Mouse (Mus musculus) olfactory bulb, adult 2 months (tissue): Measurements from ENCODE around the gene Tnnc2. TPM values are rescaled to one million over a fixed set of nuclear protein-coding genes. Genes with fewer than 3 reads are reported as not detected.

Source experiments
- H3K27ac ChIP-seq: fragments of 200-500 bp; 2 replicates; pipeline ENCODE4 v1.5.1; 2012; ENCODE audit warnings: low read depth, low read length; ENCODE audit not compliant: insufficient read depth
- H3K4me1 ChIP-seq: fragments of 200-500 bp; 2 replicates; pipeline ENCODE4 v1.6.1; 2012; ENCODE audit warnings: low read length; ENCODE audit not compliant: control insufficient read depth, insufficient read depth
- H3K4me3 ChIP-seq: fragments of 200-500 bp; 2 replicates; pipeline ENCODE4 v1.5.1; 2012; ENCODE audit warnings: mild to moderate bottlenecking, low read depth, low read length, moderate library complexity; ENCODE audit not compliant: insufficient read depth
- CTCF ChIP-seq: fragments of 200-500 bp; IDR thresholded peaks from 2 replicates; pipeline ENCODE4 v1.5.1; 2012; ENCODE audit warnings: low read depth, mild to moderate bottlenecking, low read length, moderate library complexity; ENCODE audit not compliant: insufficient read depth
- POLR2A ChIP-seq: fragments of 200-500 bp; IDR thresholded peaks from 2 replicates; pipeline ENCODE4 v1.6.1; 2012; ENCODE audit warnings: mild to moderate bottlenecking, low read depth, low read length, moderate library complexity; ENCODE audit not compliant: insufficient read depth
- WGBS: fragments of 180-500 bp; shearing (Covaris S2); methylation state at CpG from one replicate; pipeline ENCODE4 v1.1.7; 2018; 5-methylcytosine and 5-hydroxymethylcytosine counted together
- polyA plus RNA-seq: library from polyadenylated mRNA; stranded (reverse); fragments of >200 nt; gene quantifications from 2 replicates; pipeline ENCODE4 v1.2.4, GENCODE M21; 2012; ENCODE audit warnings: low replicate concordance; ENCODE audit not compliant: missing spikeins, insufficient read depth, insufficient read length

Gene Tnnc2
- polyA plus RNA-seq = not detected in 2 replicates

DNA sequence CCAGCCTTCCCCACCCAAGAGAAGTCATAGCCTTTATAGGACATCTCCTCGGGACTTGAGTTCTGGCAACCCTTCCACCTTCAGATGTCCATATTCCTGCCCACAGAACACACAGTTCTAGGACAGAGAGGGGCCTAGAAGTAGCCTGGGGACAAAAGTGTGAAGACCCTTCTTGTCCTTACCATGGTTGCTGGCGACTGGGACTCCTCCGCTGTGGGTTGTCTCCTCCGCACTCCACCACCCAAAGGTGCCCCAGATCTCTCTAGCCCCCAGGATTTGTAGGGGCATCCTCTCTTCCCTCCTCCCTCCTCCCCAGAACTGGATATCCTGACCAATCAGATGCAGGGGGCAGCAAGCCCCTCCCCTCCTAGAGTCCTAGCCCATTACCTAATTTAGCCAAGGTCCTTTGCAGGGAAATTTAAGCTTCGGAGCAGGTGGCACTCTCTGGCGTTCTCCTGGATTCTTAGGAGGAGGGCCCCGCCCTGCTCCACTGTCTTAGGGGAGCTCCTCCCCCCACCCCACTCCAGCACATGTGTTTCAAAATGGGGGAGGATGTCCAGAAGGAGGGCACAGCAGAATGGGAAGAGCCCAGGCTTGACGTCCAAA, at the start of gene Tnnc2:
TSS of gene Tnnc2 (minus strand) at position 487 of the 606 bp plus-strand sequence.
- Histone ChIP-seq H3K4me1 (0 out of 2 replicates have a peak, but pooled peaks cover 5% of the 10 kb centered on the region), H3K4me3 (no peak within 1 kb of the TSS), H3K27ac (no peak within 1 kb of the TSS)
- no peak for TF ChIP-seq CTCF
- no peak for TF ChIP-seq POLR2A
- WGBS = 72% methylated on average over 8 of the region's 8 CpGs

DNA sequence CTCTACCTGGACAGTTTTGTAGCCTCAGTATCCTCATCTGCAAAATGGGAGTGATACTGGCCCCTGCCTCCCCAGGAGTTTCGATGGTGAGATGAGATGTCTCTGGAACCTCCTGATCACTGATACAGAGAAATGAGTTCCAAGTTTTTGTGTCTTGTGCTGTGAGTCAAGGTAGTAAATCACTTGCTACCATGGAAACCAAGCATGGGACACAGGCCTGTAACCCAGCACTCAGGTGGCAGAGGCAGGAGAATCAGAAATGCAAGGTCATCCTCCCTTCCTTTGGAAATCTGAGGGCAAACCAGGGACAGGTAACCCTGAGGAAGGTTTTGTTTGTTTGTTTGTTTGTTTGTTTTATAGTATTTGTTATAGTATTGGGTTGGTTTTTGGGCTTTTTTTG, 49.3 kb upstream of the Tnnc2 start:
- H3K4me1 ChIP-seq = peaks cover 34% of the 10 kb centered on the region
- H3K4me3 ChIP-seq = no peak overlapping the region
- TF ChIP-seq POLR2A (no peak), CTCF (no peak)
- 92% methylated on average over 1 of the region's 1 CpGs for WGBS
- no peak overlapping the region for H3K27ac ChIP-seq

GRCm38 (mm10) chr2:164828437-164828836, 48.7 kb upstream of the Tnnc2 start, which contains the start of gene Spata25:
Spata25 (minus strand) TSS chr2:164828537.
- H3K27ac ChIP-seq = no peak within 1 kb of the TSS
- WGBS = 83% methylated on average over 6 of the region's 6 CpGs
- TF ChIP-seq POLR2A (no peak), CTCF (no peak)
- no peak within 1 kb of the TSS for H3K4me3 ChIP-seq
- peaks cover 34% of the 10 kb centered on the region for H3K4me1 ChIP-seq

DNA sequence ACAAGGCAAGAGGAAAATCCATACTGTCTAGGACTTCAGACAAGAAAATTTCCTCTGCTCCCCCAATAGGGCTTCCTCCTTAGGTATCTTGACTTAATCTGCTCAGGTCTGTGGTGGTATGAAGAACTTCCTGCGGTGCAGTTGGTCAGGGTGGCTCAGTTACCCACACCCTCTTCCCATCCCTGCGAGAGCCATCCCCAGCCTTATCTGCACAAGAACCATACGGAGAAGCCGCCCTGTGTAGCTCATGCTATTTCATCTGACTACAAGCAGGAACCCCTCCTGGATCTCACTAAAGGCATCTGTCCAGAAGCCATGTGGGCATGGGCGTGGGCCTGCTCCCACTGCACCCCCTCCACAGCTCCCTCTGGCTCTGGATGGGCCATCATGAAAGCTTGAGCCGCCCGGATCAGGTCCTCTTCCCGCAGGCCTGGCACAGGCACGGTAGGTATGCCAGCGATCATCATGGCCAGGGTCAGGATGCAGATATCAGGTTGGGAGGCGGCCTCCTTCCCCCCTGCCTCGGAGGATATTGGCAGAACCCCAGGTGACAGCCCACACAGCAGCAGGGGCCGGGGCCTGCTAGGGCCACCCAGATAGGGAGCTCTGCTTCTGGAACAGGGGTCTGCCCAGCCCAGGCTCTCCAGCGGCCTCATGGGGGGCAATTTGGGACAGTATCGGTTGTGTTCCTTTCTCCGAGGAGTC, 47.5 kb upstream of the Tnnc2 start:
- Histone ChIP-seq H3K4me3 (no peak overlapping the region), H3K27ac (no peak overlapping the region), H3K4me1 (peaks cover 25% of the 10 kb centered on the region)
- WGBS = 85% methylated on average over 16 of the region's 16 CpGs
- TF ChIP-seq CTCF (no peak), POLR2A (no peak)

- Histone ChIP-seq H3K4me3 (no peak overlapping the region), H3K27ac (no peak overlapping the region), H3K4me1 (peaks cover 25% of the 10 kb centered on the region)
- TF ChIP-seq CTCF = no peak
- TF ChIP-seq POLR2A = no peak
- WGBS = 94% methylated on average over 17 of the region's 17 CpGs
Measured at GRCm38 (mm10) chr2:164825521-164825920, 45.8 kb upstream of the Tnnc2 start.

GRCm38 (mm10) chr2:164823969-164824368, 44.2 kb upstream of the Tnnc2 start:
- Histone ChIP-seq H3K4me1 (peaks cover 25% of the 10 kb centered on the region), H3K27ac (no peak overlapping the region), H3K4me3 (no peak overlapping the region)
- TF ChIP-seq CTCF (no peak), POLR2A (no peak)
- 87% methylated on average over 4 of the region's 4 CpGs for WGBS

DNA sequence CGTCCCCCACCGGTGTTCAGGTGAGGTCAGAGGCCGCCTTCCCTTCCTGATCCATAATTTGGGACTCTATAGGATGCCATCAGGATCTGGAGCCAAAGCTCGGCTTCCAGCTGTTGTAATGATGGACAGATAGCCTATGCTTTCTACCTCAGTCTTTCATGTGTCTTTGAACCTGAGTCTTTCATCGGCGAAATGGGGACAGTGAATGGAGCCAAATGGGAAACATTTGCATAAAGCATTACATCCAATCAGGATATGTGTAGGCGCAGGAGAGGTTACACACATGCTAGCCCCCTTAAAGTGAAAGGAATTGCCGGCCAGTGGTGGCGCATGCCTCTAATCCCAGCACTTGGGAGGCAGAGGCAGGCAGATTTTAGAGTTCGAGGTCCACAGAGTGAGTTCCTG, 43.4 kb upstream of the Tnnc2 start:
- H3K4me1 ChIP-seq = peaks cover 25% of the 10 kb centered on the region
- WGBS = under 1% methylated on average over 10 of the region's 10 CpGs
- peak overlapping the region; percentile 40 for H3K27ac ChIP-seq
- peak overlapping the region; percentile 55 for H3K4me3 ChIP-seq
- TF ChIP-seq POLR2A (no peak), CTCF (no peak)

GRCm38 (mm10) chr2:164822636-164823165, 42.9 kb upstream of the Tnnc2 start, which contains the start of gene Zswim1:
Zswim1 (plus strand) TSS chr2:164822686.
- Histone ChIP-seq H3K4me3 (peak within 1 kb of the TSS; percentile 55), H3K4me1 (peaks cover 25% of the 10 kb centered on the region), H3K27ac (peak within 1 kb of the TSS; percentile 40)
- WGBS = under 1% methylated on average over 32 of the region's 32 CpGs
- TF ChIP-seq POLR2A (peak; percentile 66; the same call in 1 of the 2 replicates), CTCF (no peak)

- no peak for TF ChIP-seq CTCF
- no peak for TF ChIP-seq POLR2A
- Histone ChIP-seq H3K4me1 (peaks cover 18% of the 10 kb centered on the region), H3K27ac (no peak overlapping the region), H3K4me3 (no peak overlapping the region)
- whole genome bisulfite sequencing = 82% methylated on average over 6 of the region's 6 CpGs
Measured at GRCm38 (mm10) chr2:164821060-164821459, 41.3 kb upstream of the Tnnc2 start.
